Mouse (Mus musculus): ENCODE measurements around the gene Sirpb1c. TPM values are rescaled to one million over a fixed set of nuclear protein-coding genes. Genes with fewer than 3 reads are reported as not detected.

The Sirpb1c gene
- polyA plus RNA-seq (2014; fragmentation: Illumina TruSeq; extraction: RNeasy Lipid Tissue Mini Kit (QIAGEN cat#74804); ENCODE audit: low read depth, low replicate concordance) = 0.50 TPM

GRCm38 (mm10) chr3:15848280-15848679, at the start of gene Sirpb1c:
Gene Sirpb1c (minus strand): TSS chr3:15848528.

Other genes starting within 250 kb of the Sirpb1c start
- gene Gm5150, start 157.9 kb upstream of the Sirpb1c start, polyA plus RNA-seq (2014; fragmentation: Illumina TruSeq; extraction: RNeasy Lipid Tissue Mini Kit (QIAGEN cat#74804); ENCODE audit: low read depth, low replicate concordance) = 0.38 TPM

All from sigmoid colon, adult 10 weeks (tissue).